Mouse (Mus musculus): Measurements from ENCODE around the gene Mief2. TPM values are rescaled to one million over a fixed set of nuclear protein-coding genes. Genes with fewer than 3 reads are reported as not detected.

The Mief2 gene
- polyA plus RNA-seq, 1 experiment from 2014 or later = 14.5 TPM

DNA sequence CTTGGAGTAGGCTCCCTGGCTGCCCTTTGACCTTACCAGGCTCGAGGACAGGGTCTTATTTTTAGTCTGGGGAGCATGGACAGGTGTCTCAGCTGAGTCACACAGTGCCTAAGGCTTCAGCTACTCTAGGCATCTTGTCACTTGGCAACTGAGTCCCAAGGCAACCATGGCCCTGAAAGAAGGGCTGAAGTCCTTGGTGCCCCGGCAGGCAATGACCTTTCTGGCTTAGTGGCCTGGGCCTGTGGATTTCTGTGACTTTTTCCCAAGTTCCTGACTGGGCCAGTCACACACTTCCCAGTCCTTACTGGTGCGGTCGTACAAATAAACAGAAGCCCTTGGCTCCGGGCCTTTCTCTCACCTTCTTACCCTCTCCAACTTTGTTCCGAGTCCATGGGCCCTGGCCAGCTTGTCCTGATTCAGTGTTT is 1.0 kb downstream of the Mief2 start:
- WGBS = 80% methylated on average over 6 of the region's 6 CpGs
- Histone ChIP-seq H3K27me3 (ENCODE audit: poor library complexity, severe bottlenecking) (no peaks in the 10 kb centered on the region), H3K36me3 (replicated peaks) (peaks cover 47% of the 10 kb centered on the region), H3K4me1 (peaks cover 36% of the 10 kb centered on the region), H3K27ac (0 out of 2 replicates have a peak overlapping the region, but pooled peaks have one; percentile 92), H3K4me3 (peak overlapping the region; percentile 91), H3K9me3 (no peaks in the 10 kb centered on the region)
- no peak for DNase-seq (ENCODE audit: extremely low spot score, low spot score)

DNA sequence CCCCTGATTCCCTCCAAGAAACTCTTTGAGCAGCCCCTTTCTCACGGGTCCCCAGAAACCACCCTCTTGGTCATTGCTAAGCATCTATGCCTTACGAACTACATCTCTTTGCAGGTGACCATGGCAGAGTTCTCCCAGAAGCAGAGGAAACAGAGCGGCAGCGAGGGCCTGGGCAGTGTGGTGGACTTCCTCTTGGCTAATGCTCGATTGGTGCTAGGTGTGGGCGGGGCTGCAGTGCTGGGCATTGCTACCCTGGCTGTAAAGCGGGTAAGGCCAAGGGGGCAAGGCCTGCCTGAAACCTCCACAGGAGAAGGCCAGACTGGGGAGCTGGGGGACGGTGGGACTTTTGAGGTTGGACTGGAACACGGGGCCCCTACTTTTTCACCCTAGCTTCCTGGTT is 2.0 kb downstream of the Mief2 start:
- Histone ChIP-seq H3K36me3 (replicated peaks) (peaks cover 40% of the 10 kb centered on the region), H3K9me3 (no peaks in the 10 kb centered on the region), H3K4me3 (no peak overlapping the region), H3K27ac (no peak overlapping the region), H3K27me3 (ENCODE audit: poor library complexity, severe bottlenecking) (no peaks in the 10 kb centered on the region), H3K4me1 (peaks cover 36% of the 10 kb centered on the region)
- DNase-seq (ENCODE audit: extremely low spot score, low spot score) = no peak
- WGBS = 85% methylated on average over 9 of the region's 9 CpGs

DNA sequence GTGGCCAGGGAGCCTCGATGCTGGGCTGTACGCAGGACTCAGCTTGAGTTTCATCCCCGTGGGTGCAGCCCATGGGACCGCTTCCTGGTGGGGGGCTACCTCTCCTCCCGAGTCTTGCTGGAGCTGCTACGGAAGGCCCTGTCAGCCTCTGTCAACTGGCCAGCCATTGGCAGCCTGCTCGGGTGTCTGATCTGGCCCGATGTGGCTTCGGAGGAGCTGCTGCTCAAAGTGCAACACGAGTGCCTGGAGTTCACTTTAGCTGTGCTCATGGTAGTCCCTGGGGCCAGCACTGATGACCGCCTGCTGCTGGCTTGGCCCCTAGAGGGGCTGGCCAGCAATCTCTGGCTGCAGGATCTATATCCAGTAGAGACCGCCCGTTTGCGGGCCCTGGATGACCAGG is 3.1 kb downstream of the Mief2 start:
- Histone ChIP-seq H3K27ac (no peak overlapping the region), H3K4me1 (peaks cover 32% of the 10 kb centered on the region), H3K27me3 (ENCODE audit: poor library complexity, severe bottlenecking) (no peaks in the 10 kb centered on the region), H3K36me3 (replicated peaks) (peaks cover 39% of the 10 kb centered on the region), H3K4me3 (no peak overlapping the region), H3K9me3 (no peaks in the 10 kb centered on the region)
- WGBS = 92% methylated on average over 14 of the region's 14 CpGs
- DNase-seq (ENCODE audit: extremely low spot score, low spot score) = no peak

DNA sequence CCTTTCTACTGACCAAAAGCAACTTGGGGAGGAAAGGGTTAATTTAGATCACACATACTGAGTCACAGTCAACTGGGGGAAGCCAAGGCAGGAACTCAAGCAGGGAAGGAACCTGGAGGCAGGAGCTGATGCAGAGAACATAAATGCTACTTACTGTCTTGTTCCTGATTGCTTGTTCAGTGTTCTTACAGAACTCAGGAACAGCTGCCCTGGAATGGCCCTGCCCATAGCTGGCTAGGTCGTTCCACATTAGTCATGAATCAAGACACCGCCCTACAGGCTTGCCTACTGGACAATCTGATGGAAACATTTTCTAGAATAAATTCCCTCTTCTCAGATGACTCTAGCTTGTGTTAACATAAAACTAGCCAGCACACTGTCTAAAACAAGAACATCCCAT is 6.0 kb downstream of the Mief2 start:
- peaks cover 3% of the 10 kb centered on the region for H3K4me1 ChIP-seq
- no peak overlapping the region for H3K4me3 ChIP-seq
- no peaks in the 10 kb centered on the region for H3K9me3 ChIP-seq
- no peak for DNase-seq (ENCODE audit: extremely low spot score, low spot score)
- H3K27ac ChIP-seq = no peak overlapping the region
- WGBS = 82% methylated on average over 2 of the region's 2 CpGs
- H3K36me3 ChIP-seq (replicated peaks) = peaks cover 52% of the 10 kb centered on the region
- no peaks in the 10 kb centered on the region for H3K27me3 ChIP-seq (ENCODE audit: poor library complexity, severe bottlenecking)

DNA sequence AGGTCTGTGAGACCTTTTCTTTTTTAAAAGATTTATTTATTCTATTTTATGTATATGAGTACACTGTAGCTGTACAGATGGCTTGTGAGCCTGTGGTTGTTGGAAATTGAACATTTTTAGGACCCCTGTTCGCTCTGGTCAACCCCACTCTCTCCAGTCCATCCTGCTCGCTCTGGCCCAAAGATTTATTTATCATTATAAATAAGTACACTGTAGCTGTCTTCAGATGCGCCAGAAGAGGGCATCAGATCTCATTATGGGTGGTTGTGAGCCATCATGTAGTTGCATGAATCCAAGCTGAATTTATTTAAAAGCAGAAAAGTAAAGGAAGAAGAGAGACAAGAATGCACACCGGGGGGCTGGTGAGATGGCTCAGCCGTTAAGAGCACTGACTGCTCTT is 7.0 kb downstream of the Mief2 start:
- Histone ChIP-seq H3K4me1 (no peaks in the 10 kb centered on the region), H3K36me3 (replicated peaks) (peaks cover 62% of the 10 kb centered on the region), H3K4me3 (no peak overlapping the region), H3K27me3 (ENCODE audit: poor library complexity, severe bottlenecking) (no peaks in the 10 kb centered on the region), H3K9me3 (no peaks in the 10 kb centered on the region), H3K27ac (no peak overlapping the region)
- WGBS = 86% methylated on average over 5 of the region's 5 CpGs
- DNase-seq (ENCODE audit: extremely low spot score, low spot score) = no peak

DNA sequence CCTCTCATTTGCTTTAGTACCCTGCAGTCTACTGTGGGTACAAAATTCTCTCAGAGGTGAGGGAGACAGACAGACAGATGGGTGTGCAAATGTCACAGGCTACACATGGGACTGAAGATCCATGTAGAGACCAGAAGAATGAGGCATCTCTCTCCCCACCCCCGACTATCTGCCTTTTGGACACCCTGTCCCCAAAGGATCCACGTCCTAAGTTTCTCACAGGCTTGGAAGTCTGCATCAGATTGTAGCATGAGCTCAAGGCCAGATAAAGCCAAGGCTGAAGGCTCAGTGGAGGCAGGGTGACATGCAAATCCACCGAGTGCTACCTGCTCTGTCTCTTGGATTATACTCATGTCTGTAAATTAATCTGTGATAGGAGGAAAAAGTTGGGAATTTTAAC is 8.3 kb downstream of the Mief2 start:
- no peak overlapping the region for H3K27ac ChIP-seq
- H3K27me3 ChIP-seq (ENCODE audit: poor library complexity, severe bottlenecking) = no peaks in the 10 kb centered on the region
- peaks cover 64% of the 10 kb centered on the region for H3K36me3 ChIP-seq (replicated peaks)
- DNase-seq (ENCODE audit: extremely low spot score, low spot score) = no peak
- no peaks in the 10 kb centered on the region for H3K9me3 ChIP-seq
- no peak overlapping the region for H3K4me3 ChIP-seq
- no peaks in the 10 kb centered on the region for H3K4me1 ChIP-seq
- WGBS = 84% methylated on average over 3 of the region's 3 CpGs

DNA sequence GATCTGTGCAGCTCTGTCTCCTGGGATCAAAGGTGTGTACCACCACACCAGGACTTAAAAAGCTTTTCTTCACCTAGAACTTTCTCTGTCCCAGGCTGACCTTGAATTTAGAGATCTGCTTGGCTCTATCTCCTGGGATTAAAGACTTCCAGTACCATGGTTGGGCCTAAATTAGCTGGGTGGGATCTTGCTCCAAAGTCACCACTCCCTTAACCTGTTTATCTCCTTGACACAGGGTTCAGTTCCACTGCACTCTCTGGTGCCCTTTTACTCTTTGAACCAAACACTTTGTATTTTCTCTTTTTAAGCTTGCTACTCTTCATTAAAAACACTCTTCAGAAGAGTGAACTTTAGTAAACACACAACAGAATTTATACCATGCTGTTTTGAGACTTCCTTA is 9.3 kb downstream of the Mief2 start:
- no peaks in the 10 kb centered on the region for H3K4me1 ChIP-seq
- no peak overlapping the region for H3K4me3 ChIP-seq
- DNase-seq (ENCODE audit: extremely low spot score, low spot score) = no peak
- no peaks in the 10 kb centered on the region for H3K27me3 ChIP-seq (ENCODE audit: poor library complexity, severe bottlenecking)
- no peaks in the 10 kb centered on the region for H3K9me3 ChIP-seq
- no peak overlapping the region for H3K27ac ChIP-seq
- peaks cover 66% of the 10 kb centered on the region for H3K36me3 ChIP-seq (replicated peaks)

DNA sequence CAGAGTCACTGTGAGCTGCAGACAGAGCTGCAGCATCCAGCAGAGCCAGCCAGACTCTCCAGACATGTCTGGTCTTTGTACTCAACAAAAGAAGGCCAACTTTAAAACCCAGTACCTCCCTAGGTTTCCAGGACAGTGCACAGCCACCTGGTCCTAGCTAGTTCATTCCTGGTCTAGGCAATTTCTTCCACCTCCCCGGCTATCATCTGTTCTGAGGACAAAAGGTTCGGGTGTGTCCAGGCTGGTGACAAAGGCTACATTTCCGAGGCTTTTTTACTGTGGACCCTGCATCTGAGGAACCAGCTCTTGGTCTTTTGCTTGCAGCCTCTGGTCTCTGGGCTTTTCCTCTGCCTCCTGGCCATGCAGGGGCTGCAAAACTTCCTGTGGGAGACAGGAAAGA is 12.1 kb downstream of the Mief2 start:
- no peaks in the 10 kb centered on the region for H3K27me3 ChIP-seq (ENCODE audit: poor library complexity, severe bottlenecking)
- H3K4me1 ChIP-seq = no peaks in the 10 kb centered on the region
- DNase-seq (ENCODE audit: extremely low spot score, low spot score) = no peak
- peaks cover 74% of the 10 kb centered on the region for H3K36me3 ChIP-seq (replicated peaks)
- WGBS = 94% methylated on average over 3 of the region's 3 CpGs
- no peak overlapping the region for H3K4me3 ChIP-seq
- no peaks in the 10 kb centered on the region for H3K9me3 ChIP-seq
- H3K27ac ChIP-seq = no peak overlapping the region

DNA sequence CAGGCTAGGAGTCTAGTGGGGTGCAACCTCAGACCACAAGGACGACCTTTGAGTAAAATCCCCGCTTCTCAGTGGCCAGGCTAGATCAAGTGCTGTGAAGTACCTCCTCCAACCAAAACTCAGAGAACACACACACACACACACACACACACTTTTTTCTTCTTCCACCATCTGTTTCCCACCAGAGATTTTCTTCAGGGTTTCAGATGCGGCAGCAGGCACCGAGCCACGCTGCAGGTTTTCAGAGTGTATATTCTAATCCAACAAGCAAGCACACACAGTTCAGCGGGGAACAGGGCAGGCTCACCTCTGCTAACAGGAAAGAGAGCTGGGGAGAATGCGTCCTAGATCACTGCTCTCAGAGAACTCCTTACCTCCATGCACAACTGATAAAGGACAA is 27.4 kb downstream of the Mief2 start:
- H3K27ac ChIP-seq = no peak overlapping the region
- H3K4me1 ChIP-seq = no peaks in the 10 kb centered on the region
- 95% methylated on average over 7 of the region's 7 CpGs for WGBS
- H3K27me3 ChIP-seq (ENCODE audit: poor library complexity, severe bottlenecking) = no peaks in the 10 kb centered on the region
- no peak overlapping the region for H3K4me3 ChIP-seq
- DNase-seq (ENCODE audit: extremely low spot score, low spot score) = no peak
- H3K9me3 ChIP-seq = no peaks in the 10 kb centered on the region
- H3K36me3 ChIP-seq (replicated peaks) = peaks cover 97% of the 10 kb centered on the region

DNA sequence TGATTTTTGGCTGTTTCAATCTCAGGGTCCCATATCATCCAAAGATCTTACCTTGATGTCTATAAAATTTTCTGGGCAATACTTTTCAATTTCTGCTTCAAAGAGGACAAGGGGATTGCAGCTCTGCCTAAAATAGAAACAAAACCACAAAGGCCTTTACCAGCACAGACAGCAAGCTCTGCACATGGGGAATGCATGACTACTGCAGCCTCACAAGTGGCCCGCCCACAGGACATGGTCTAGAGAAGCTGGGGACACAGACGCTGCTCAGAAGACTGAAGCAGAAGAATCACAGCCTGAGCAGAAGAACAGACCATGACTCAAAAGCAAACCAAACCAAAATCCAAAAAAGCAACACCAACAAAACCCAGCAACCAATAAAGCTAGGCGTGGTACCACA is 33.5 kb downstream of the Mief2 start:
- Histone ChIP-seq H3K4me1 (no peaks in the 10 kb centered on the region), H3K4me3 (no peak overlapping the region), H3K27ac (no peak overlapping the region), H3K36me3 (replicated peaks) (peaks cover 79% of the 10 kb centered on the region), H3K27me3 (ENCODE audit: poor library complexity, severe bottlenecking) (no peaks in the 10 kb centered on the region), H3K9me3 (no peaks in the 10 kb centered on the region; the same call in 1 of the 2 replicates)
- WGBS = 89% methylated on average over 3 of the region's 3 CpGs
- no peak for DNase-seq (ENCODE audit: extremely low spot score, low spot score)

DNA sequence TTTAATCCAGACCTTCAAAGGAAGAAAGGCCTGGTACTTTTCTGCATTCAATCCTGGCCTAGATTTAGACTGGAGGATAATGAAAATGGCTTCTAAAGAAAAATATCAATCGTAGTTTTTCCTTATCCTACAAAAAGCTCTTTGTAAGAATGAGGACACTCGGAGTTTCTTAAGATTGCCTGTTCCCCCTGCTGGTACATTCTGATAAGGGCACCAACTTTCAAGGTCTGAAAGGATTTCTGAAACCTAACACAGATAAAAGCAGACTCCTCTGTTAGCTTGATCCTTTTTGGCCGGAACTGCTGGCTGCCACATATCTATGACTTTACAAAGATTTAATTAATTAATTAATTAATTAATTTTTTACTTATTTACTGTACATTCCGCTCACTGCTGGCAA is 38.8 kb downstream of the Mief2 start:
- WGBS = 88% methylated on average over 4 of the region's 4 CpGs
- H3K36me3 ChIP-seq (replicated peaks) = peaks cover 30% of the 10 kb centered on the region
- no peaks in the 10 kb centered on the region for H3K4me1 ChIP-seq
- no peaks in the 10 kb centered on the region for H3K27me3 ChIP-seq (ENCODE audit: poor library complexity, severe bottlenecking)
- H3K4me3 ChIP-seq = no peak overlapping the region
- no peak overlapping the region for H3K27ac ChIP-seq
- no peaks in the 10 kb centered on the region; the same call in 1 of the 2 replicates for H3K9me3 ChIP-seq
- DNase-seq (ENCODE audit: extremely low spot score, low spot score) = no peak

DNA sequence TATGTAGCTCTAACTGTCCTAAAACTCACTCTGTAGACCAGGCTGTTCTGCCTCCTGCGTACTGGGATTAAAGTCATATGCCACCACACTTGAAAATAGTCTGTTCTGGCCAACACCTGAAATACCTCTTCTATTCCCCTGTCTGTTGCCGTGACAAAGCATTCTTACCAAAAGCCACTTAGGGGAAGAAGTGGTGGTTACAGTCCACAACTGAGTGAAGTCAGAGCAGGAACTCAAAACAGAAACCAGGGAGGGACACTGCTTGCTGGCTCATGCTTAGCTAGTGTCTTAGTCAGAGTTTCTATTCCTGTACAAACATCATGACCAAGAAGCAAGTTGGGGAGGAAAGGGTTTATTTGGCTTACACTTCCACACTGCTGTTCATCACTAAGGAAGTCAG is 41.1 kb downstream of the Mief2 start:
- no peak overlapping the region for H3K4me3 ChIP-seq
- no peak for DNase-seq (ENCODE audit: extremely low spot score, low spot score)
- no peak overlapping the region for H3K27ac ChIP-seq
- H3K9me3 ChIP-seq = no peaks in the 10 kb centered on the region; the same call in 1 of the 2 replicates
- peaks cover 4% of the 10 kb centered on the region; the same call in 1 of the 2 replicates for H3K4me1 ChIP-seq
- H3K27me3 ChIP-seq (ENCODE audit: poor library complexity, severe bottlenecking) = no peaks in the 10 kb centered on the region
- H3K36me3 ChIP-seq (replicated peaks) = peaks cover 16% of the 10 kb centered on the region
- 86% methylated on average over 2 of the region's 2 CpGs for WGBS

DNA sequence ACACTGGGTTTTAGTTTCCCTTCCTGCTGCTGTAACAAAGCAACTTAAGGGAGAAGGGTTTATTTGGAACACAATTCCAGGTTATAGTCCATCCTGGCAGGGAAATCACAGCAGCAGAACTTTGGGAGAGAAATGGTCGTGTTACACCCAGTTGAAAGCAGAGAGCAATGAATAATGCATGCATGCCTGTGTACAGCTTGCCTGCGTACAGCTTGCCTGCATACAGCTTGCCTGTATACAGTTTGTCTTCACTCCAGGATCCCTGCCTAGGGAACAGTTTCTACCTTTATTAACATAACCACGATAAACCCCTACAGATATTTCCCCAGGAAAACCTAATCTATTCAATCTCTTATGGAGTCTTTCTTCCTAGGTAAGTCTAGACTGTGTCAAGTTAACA is 42.6 kb downstream of the Mief2 start:
- DNase-seq (ENCODE audit: extremely low spot score, low spot score) = no peak
- 89% methylated on average over 3 of the region's 3 CpGs for WGBS
- Histone ChIP-seq H3K27me3 (ENCODE audit: poor library complexity, severe bottlenecking) (no peaks in the 10 kb centered on the region), H3K27ac (no peak overlapping the region), H3K36me3 (replicated peaks) (0 out of 2 replicates have a peak, but pooled peaks cover 4% of the 10 kb centered on the region), H3K4me3 (no peak overlapping the region), H3K4me1 (peaks cover 15% of the 10 kb centered on the region), H3K9me3 (no peaks in the 10 kb centered on the region)

DNA sequence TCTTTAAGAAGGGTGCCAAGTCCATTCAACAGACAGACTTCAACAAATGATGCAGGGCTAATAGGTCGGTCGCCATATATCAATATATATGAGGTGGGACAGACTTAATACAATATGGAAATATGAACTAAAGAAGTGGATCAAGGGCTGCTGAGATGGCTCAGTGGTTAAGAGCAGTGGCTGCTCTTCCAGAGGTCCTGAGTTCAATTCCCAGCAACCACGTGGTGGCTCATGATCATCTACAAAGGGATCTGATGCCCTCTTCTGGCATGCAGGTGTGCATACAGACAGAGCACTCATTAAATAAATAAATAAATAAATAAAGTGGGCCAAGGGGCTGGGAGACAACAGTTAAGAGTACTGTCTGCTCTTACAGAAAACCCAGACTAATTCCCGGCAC is 44.0 kb downstream of the Mief2 start:
- Histone ChIP-seq H3K27ac (no peak overlapping the region), H3K9me3 (no peaks in the 10 kb centered on the region), H3K4me1 (peaks cover 22% of the 10 kb centered on the region), H3K36me3 (replicated peaks) (0 out of 2 replicates have a peak, but pooled peaks cover 2% of the 10 kb centered on the region), H3K4me3 (no peak overlapping the region), H3K27me3 (ENCODE audit: poor library complexity, severe bottlenecking) (no peaks in the 10 kb centered on the region)
- WGBS = 86% methylated on average over 4 of the region's 4 CpGs
- no peak for DNase-seq (ENCODE audit: extremely low spot score, low spot score)

All from forebrain, embryonic 10.5 days (tissue).